Mouse (Mus musculus) fibroblast of lung, adult 2 months (primary cell): ENCODE measurements around the gene Mfsd2a.

Source experiments
- DNase-seq: peaks from one replicate; pipeline ENCODE4 v3.0.0-alpha.2; 2011; ENCODE audit warnings: low read depth

Gene Mfsd2a

DNA sequence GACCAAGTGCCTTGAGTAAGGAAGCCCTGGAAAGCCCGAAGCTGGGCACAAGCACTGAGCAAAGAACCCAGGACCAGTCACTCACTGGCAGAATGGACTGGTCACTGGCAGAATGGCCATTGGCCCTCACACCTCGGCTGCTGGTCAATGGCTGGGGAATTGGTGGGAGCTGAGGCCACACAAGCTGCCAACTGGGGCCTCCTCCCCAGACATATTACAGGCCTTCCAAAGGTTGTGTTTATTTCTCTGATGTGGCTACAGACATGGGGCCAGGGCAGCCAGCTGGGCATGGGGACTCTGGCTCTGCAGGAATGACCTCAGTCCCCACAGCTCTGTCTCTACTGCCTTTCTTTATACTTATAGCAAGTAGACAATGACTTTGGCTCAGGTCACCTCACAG, 17.9 kb upstream of the Mfsd2a start:
- DNase-seq = no peak

DNA sequence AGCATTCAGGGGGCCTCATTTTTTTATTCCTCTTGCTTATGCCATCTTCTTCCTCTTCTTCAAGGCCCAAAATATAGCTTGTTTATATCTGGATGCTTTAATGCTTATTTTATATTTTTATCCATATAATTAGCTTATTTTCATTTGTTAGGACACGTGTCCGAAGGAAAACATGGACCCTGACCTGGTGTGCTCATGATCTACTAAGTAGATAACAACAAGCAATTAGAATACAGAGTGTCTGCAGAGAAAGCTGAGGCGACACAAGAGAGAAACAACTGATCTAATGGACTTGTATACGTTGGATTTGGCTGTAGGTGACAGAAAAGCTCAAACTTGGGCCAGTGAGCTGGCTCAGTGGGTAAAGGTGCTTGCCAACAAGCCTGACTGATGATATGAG, 15.9 kb upstream of the Mfsd2a start:
- no peak for DNase-seq

DNA sequence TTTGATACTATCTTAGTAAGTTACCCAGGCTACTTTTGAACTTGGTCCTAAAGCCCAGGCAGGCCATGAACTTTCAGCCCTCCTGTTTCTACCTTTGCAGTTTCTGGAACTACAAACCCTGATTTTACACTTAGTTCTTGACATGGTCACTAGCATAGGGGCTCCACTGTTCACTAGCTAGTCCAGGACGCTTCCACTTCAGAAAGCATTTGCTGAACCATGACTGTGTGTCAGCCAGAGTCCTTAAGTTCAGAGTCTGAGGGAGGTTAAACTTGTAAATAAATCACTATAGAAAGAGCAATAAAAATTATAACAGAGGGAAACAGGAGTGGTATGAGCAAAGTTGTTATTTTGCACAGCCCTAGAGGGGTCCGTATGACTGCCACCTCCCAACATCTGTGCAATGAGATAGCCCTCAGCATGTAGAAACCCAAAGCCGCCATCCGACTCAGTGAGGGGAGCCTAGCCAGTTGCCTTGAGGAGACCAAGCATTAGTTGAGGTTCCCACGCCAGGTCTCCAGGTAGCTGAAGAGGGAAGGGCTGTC, 14.1 kb upstream of the Mfsd2a start:
- DNase-seq = no peak

DNA sequence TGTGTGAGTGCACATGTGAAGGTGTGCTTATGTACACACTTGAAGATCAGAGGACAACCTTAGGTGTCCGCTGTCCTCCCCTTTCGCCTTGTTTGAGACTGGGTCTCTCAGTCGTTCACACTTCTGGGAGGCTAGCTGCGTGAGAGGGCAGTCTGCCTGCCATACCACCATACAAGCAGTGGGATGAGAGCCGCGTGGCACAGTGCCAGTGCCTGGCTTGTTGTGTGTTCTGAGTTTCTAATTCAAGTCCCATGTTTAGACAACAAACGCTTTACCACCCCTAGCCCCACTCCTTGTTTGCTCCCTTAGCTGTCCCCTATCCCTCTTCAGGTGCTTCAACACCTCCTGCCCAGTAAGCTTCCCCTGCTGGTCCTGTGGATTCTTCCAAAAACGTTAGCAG, 11.1 kb upstream of the Mfsd2a start:
- no peak for DNase-seq

DNA sequence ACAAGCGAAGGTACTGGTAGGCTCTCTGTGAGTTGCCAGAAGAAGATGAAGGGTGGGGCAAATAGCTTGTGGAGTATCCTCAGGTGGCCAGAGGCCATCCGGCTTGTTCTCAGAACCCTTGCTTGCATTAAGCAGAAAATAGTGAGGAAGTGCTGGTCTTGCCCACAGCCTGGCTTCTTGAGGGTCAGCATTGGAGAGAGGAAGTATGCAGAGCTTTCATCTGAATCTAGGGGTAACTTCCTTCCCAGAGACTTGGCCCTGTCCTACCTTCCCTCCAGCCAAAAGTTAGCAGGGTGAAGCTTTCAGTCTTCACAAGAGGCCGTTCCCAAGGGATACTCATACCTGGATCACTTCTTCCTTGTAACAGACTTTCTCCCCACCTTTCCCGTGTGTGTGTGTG, 10.7 kb upstream of the Mfsd2a start:
- no peak for DNase-seq

DNA sequence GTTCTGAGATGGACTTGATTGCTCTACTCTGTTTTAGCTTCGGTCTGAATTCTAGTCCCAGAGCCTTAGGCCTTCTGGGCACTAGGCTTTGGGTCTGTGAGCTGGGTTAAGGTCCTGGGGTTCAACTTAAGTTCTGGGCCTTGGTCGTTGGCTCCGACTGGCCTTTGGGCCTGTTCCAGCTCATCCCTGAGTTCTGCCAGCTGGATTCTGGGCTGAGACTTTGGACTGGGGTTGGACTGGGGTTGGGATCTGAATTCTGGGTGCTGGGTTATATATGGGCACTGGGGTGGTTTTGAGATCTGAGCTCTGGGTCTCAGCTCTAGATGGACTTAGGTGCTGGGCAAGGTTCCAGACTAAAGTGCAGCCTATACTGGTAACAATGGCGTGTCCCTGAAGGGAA, 10.2 kb upstream of the Mfsd2a start:
- DNase-seq = no peak

DNA sequence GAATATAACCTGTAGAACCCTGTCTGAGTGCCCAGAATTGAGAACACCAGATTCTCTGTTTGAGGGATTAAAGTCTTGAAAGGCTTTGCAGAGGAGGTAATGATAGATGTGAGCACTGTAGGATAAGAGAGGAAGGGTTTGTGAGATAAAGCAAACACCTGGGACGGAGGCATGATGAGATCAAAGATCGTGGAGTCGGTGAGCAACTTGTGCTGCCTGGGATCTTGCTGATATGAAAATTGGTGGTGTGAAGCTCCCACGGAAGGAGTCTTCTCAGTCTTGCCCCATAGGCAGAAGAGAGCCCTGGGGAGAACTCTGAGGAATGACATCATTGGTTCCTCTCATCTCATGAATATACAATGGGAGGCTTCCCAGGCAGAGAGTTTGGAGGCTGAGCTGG, 7.1 kb upstream of the Mfsd2a start:
- no peak for DNase-seq

DNA sequence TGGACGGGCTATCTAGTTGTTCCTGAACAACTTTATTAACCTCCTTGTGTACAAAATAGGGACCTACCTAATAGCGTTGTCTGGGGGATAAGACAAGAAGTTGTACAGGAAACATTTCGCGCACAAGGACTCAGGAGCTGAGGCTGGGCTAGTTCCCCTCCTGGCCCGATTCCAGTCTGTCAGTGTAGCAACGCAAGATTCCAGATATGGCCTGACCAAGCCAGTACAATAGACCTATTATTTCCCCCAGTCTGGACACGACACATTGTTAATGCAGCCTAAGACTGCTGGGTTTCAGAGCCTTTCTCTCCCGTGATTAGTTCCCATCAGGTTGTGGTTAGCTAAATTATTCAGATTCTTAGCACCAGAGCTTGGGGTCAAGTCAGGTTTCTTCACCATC, 1.8 kb upstream of the Mfsd2a start:
- DNase-seq = no peak

DNA sequence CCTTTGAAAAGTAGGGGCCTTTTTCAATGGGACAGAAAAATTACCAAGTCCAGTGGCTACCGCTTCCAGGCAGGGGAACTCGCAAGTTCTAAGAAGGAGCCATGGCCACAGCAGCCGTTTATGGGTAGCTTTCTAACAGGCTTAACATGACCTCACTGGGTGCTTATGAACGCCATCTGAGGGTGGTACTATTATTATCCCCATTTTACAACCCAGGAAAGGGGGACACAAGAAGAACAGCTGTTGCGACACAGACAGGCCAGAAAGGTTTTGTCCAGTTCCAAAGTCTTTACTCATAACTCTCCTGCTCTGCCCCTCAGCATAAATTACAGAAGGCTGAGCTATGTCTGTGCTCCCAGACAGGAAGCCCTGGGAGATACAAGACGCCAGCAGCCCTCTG, 601 bp upstream of the Mfsd2a start:
- DNase-seq = no peak

DNA sequence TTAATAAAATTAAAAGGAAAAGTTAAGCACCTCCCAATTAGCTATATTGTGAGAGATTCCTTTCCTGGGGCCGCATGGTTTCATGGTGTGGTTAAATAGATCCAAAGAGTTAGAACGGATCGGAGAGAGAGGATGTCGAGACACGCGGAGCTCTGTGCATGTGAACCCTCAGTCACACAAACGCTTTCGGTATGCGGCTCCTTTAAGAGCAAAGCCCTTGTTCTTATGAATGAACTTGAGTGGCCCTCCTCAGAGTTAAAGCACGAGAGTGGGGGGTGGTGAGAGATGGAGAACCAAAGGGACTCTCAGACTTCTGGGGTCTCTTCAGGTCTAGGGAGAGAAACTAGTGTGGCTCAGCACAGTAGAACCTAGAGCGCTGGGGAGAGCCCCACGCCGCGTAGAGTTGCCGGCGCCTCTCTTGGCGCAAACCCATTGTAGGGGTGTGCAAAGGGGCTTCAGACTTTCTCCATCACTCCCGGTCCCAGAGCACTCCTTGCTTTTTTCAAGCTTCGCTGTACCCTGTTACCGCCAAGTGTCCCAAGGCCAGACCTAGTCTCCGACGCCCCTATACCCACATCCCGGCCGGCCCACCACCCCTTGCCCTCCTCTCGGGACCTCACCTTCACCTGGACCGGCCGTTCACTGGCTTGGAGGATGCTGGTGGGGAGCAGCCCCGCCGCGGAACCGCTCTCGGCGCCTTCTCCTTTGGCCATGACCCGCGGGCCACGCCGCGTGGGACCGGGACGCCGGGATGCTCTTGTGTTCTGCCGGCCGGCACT, 478 bp downstream of the Mfsd2a start:
- DNase-seq = no peak

DNA sequence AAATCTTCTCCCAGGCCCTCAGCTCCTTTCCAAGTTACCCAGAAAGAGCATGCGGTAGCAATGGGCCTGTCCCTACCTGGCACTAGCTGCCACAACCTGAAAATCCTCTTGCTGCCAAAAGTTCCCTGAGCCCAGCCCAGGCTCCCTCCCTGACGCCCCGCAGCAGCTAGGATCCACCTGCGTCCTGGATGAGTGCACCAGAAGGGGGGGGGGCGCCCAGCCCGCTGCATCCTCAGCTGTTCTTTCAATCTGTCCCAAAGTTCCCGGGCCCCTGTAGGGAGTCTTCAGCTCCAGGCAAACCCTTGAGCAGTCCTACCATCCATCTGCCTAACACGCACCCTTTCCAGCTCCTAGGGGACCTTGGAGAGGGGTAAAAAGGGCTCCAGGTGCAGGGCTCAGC, 1.2 kb downstream of the Mfsd2a start:
- no peak for DNase-seq

DNA sequence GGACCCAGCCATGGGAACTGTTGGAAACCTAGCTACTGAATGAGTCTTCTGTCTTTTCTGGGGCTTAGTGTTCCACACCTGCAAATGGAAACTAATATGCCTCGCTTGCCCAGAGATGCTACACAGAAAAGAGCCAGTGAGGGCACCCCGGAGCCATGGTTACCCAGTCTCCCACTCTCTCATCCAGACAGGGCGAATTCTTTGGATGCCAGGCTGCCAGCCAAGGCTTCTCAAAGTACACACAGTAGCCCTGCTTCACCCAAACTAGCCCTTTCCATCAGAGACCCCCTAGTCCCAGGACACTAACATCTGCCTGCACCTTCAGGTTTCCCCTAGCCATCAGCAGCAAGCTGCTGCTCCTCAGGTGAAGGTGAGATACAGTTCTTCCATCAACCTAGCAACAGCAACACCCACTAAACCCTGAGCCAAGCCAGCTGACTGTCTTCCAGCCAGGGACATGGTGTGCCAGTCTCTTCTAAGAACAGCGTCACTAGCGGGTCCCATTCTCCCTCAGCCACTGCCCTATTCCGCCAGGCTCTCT, 2.4 kb downstream of the Mfsd2a start:
- DNase-seq = no peak

DNA sequence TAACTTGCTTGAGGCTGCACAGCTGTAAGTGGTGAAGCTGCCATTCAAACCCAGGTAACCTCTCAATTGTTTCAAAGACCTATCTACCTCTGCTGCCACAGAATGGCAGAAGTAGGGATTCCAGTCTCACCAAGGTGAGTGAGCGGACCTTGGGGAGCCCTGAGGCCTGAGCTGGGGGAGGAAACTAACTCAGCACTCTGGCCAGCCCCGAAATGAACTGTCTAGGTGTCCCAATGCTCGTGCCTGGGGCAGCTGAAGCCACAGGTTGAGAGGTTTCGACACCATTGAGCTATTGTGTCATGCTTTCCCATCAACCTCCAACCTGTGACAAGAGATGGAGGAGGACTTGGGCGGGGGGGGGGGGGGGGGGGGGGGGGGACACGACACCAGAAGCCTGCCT, 4.7 kb downstream of the Mfsd2a start:
- no peak for DNase-seq

DNA sequence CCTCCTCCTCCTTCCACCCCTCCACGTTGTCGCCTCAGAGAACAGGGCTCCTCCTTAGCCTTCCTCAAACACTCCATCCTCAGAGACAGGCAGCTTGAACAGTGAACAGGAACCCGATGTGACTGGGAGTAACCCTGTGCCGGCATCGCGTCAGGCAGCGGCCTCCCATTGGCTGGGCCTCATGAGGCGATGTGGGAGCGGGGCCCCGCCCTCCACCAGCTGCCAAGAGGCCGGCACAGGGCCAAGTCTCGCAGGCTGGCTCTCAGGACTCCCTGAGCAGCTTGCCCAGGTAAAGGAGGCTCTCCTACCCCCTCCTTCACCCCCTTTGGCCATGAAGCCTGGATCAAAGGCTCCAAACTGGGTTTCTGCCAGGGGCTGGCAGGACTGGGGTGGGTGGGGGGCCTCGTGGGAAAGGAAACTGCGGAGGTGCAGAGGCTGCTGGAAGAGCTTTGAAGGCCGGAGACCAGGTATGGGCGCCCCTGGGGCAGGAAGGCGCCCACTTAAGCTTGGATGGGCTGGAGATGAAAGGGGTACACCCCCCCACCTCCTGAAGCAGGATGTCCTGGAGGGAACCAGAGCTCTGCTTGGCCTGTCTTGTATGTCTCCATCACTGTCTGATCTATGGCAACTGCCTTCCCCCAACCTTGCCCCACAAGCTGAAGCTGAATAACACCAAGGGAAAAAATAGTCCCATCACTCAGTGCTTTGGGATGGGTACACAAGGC, 5.4 kb downstream of the Mfsd2a start:
- DNase-seq = peak; percentile 73

DNA sequence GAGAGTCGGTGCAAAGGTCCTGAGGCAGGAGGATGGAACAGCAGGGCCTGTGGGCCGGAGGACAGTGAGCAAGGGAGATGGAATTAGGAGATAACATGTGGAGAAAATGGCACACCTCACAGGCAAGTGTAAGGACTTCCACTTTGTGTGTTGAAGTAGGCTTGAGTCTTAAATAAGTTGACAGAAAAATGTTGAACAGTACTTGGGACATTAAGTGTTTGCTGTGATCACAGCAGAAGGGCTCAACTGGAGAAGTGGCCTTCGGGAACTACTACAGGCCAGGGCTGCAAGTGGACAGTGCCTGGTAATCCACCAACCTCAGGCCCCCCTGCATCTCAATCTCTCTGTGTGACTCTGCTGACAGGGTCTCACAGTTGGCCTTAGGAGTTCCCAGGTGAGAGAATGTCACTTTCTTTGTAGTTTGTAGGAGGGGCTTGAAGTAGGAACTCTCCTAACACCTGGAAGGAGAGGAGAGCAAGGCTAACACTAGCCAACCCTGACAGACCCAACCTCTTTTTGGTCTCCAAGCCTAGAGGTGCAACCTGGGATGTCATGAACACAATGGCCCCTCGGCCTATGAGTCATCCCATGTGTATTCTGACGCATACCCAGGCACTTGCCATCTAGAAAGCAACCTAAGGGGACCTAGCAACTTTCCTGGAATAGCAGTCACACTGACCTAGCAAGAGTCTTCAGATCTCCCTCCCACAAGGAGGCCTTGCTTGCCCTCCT, 6.1 kb downstream of the Mfsd2a start:
- no peak for DNase-seq

DNA sequence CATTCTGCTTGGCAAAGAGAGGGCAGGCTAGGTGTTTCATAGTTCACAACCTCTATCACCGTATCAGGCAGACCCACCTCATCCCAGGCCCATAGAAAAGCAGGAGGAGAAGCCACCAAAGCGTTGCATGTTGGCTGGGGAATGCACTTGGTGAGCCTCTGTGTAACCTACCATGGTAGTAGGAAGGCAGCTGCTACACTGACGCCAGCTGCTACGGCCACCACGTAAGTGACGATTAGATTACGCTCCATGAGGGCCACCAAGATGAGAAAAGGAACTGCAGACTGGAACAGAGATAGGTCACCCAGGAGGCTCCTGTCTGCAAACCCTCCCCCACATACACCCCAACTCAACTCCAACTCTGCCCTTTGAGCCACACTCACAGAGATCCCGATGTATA, 11.9 kb downstream of the Mfsd2a start:
- no peak for DNase-seq

DNA sequence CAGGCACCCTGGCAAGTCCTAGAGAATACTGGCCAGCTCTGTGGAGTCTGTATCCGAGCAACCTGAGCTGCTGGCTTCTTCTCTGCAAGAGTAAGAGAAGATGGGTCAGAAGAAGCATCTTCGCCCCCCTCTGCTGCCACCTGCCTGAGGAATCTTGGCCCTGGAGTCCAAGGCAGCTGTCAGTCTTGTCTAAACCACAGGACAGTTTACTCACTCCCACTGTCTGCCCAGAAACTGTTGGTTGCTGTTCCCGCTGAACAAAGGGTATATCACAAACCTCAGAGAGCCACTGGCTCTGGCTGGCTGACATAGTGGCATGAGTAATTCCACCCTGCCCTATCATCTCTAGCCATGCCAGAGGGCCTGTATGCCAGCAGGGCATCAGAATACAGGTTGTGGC, 13.8 kb downstream of the Mfsd2a start:
- DNase-seq = no peak

DNA sequence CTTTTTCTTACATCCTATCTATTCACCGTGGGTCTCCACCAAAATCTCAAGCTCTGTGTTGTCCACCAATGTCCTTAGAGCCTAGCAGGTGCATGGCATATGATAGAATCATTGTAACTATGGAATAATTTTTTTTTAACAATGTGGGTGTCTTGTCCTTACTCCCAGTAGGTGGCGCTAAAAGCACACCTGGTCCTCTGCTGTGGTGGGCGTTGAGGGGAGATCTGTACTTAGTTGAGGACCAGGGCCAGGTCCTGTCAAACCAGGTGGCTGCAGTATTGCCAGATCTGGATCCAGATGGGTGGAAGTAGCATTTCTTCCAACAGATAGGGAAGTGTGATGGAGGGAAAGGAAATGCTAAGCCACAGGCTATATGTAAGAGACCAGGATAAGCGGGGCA, 16.6 kb downstream of the Mfsd2a start:
- DNase-seq = no peak

DNA sequence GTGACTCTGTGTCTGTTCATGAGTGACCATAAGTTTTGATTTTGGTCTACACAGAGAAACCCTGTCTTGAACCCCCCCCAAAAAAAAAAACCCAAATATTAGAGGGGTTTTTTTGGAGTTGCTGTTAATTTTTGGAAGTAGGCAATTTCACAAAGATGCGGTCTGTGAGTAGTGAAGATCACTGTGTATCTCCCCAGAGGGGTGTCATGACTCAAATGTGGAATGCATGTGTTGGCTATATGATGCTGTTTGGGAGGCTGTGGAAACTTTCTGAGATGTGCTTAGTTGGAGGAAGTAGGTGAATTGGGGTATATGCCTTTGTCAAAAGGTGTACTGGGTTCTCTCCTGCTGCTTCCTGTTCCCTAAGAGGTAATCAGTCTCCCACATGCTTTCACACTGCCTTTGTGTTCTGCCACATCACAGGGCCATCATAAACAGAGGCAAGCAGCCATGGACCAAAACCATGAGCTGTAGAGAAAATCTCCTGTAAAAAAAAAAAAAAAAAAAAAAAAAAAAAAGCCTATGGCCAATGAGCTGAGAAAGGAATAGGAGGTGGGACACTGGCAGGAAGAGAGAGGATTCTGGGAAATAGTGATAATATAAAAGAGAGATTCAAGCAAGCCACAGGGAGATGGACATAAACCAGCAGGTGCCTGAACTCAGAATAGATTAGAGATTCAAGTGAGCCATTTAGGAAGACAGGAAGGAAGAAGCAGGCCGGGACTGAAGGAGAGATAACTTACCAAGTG, 21.8 kb downstream of the Mfsd2a start:
- no peak for DNase-seq

DNA sequence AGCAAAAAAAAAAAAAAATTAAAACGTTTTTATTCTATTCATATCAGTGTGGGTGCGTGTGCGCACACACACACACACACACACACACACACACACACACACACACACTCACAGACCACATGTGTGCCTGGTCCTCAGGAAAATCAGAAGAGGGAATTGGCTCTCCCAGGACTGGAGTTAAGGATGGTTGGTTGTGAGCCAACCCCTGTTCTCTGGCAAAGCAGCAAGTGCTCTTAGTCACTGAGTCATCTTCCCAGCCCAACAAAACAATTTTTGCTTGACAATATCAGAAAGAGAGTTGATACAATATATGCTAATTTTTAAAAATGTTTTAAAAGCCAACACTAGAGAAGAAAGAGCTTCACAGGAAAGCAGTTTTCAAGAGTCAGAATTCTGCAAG, 23.5 kb downstream of the Mfsd2a start:
- DNase-seq = no peak

DNA sequence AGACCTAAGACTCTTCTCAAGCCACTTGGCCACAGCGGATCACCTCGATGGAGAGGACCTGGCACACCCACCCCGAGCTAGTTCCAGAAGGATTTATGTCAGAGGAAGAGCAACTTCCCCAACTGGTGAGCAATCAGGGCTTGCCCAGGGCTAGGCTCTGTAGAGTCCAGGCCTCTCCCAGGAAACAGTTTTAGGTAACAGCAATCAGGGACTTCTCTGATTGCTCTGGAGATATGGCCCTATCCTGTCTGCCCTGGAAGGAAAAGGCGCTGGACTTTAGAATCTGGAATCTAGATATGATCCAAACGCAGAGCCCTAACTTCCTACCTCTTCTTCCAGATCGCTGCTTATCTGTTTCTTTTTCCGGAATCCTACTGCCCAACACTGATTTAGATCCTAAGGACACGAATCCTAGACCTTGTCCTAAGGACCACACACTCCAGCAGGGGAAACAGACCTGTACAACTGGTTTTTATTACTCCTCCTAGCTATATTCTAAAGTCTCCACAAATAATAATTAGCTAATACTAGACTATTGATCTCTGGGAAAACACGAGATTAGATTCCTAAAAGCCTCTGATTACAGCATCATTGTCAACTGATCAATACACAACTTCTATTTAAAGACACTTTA, 25.4 kb downstream of the Mfsd2a start:
- DNase-seq = no peak
